Mouse (Mus musculus): ENCODE measurements around the gene Olfr1056. TPM values are rescaled to one million over a fixed set of nuclear protein-coding genes. Genes with fewer than 3 reads are reported as not detected.

Olfr1056 gene
- total and polyA plus RNA-seq, 3 experiments: not detected

DNA sequence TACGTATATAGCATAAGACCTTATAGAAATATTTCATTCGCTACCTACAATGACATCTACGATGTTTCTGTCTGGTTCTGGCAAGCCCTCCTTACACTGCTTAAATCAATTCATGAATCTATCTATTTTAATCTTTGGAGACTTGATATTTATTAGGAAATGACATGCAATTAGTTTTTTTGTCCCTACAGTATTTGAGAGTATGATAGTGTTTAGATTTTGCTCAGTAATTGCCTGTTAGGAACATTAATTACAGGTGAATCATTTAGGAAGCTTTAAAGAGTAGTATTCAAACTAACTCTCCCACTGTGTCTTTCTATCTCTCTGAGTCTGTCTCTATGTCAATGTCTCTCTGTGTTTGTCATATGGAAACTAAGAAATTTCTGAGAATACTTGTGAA lies 26.9 kb downstream of the Olfr1056 start, which contains the start of gene Olfr1054:
Gene Olfr1054, minus strand, starts transcription at position 101 of the 400 bp plus-strand sequence.
- Histone ChIP-seq H3K4me3 (no peak within 1 kb of the TSS), H3K4me1 (ENCODE audit: control insufficient read depth, insufficient read depth, low read length) (no peaks in the 10 kb centered on the region), H3K79me2 (replicated peaks; ENCODE audit: control insufficient read depth, insufficient read depth, low read length) (no peaks in the 10 kb centered on the region), H3K9ac (ENCODE audit: low read depth, low read length) (no peak within 1 kb of the TSS), H3K27ac (no peak within 1 kb of the TSS), H3K36me3 (ENCODE audit: control insufficient read depth, insufficient read depth, low read length) (no peaks in the 10 kb centered on the region), H3K27me3 (ENCODE audit: control insufficient read depth, insufficient read depth, low read length) (no peaks in the 10 kb centered on the region)
- no peak for TF ChIP-seq CTCF (IDR thresholded peaks at IDR 0.05)
- TF ChIP-seq EP300 (IDR thresholded peaks at IDR 0.05; ENCODE audit: insufficient read depth, low read depth, low read length): no peak
- TF ChIP-seq POLR2A (IDR thresholded peaks at IDR 0.05; ENCODE audit: insufficient read depth, low read depth, low read length): no peak
- intact Hi-C loops (cut with DNase I): no loop called here
- no peak for DNase-seq
- WGBS: 73% methylated on average over 3 of the region's 3 CpGs

DNA sequence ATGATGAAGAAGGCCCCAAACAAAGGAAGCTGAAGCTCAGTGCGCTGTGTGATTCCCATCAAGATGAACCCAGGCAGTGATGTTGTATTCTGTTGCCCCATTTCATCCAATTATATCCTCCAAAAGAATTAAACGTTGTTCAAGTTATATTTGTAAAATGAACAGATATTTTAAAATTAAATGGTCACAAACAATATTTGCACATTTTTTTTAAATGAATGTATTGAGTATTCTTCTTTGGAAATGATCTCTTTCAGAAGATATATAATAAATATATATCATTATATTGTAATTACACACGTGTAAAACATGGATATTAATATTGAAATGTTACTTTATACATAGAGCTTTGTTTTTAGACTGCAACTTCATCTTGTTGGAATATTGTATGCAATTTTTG lies 47.1 kb downstream of the Olfr1056 start, which contains the start of gene Olfr1053:
Gene Olfr1053, minus strand, starts transcription at position 101 of the 400 bp plus-strand sequence.
- WGBS: 51% methylated on average over 3 of the region's 3 CpGs
- no peaks in the 10 kb centered on the region for H3K79me2 ChIP-seq (replicated peaks; ENCODE audit: control insufficient read depth, insufficient read depth, low read length)
- no peaks in the 10 kb centered on the region for H3K4me1 ChIP-seq (ENCODE audit: control insufficient read depth, insufficient read depth, low read length)
- H3K4me3 ChIP-seq: no peak within 1 kb of the TSS
- intact Hi-C loops (cut with DNase I): no loop called here
- no peaks in the 10 kb centered on the region for H3K27me3 ChIP-seq (ENCODE audit: control insufficient read depth, insufficient read depth, low read length)
- H3K9ac ChIP-seq (ENCODE audit: low read depth, low read length): no peak within 1 kb of the TSS
- no peak for DNase-seq
- no peak within 1 kb of the TSS for H3K27ac ChIP-seq
- TF ChIP-seq POLR2A (IDR thresholded peaks at IDR 0.05; ENCODE audit: insufficient read depth, low read depth, low read length): no peak
- TF ChIP-seq EP300 (IDR thresholded peaks at IDR 0.05; ENCODE audit: insufficient read depth, low read depth, low read length): no peak
- no peaks in the 10 kb centered on the region for H3K36me3 ChIP-seq (ENCODE audit: control insufficient read depth, insufficient read depth, low read length)

Other genes starting within 250 kb of the Olfr1056 start
- not detected for gene Olfr1039, start 226.5 kb downstream of the Olfr1056 start, total RNA-seq (2021)
- not detected in 2 replicates for gene Olfr1039, start 226.5 kb downstream of the Olfr1056 start, polyA plus RNA-seq (2012; rRNA removed)
- not detected for gene Olfr1040, start 215.7 kb downstream of the Olfr1056 start, total RNA-seq (2021)
- gene Olfr1040, start 215.7 kb downstream of the Olfr1056 start, polyA plus RNA-seq (2012; rRNA removed): not detected in 2 replicates
- gene Olfr1042, start 200.6 kb downstream of the Olfr1056 start, total RNA-seq (2021): not detected
- not detected in 2 replicates for gene Olfr1042, start 200.6 kb downstream of the Olfr1056 start, polyA plus RNA-seq (2012; rRNA removed)
- not detected for gene Olfr1043, start 194.9 kb downstream of the Olfr1056 start, total RNA-seq (2021)
- gene Olfr1043, start 194.9 kb downstream of the Olfr1056 start, polyA plus RNA-seq (2012; rRNA removed): not detected in 2 replicates
- gene Olfr1044, start 184.6 kb downstream of the Olfr1056 start, total RNA-seq (2021): not detected
- not detected in 2 replicates for gene Olfr1044, start 184.6 kb downstream of the Olfr1056 start, polyA plus RNA-seq (2012; rRNA removed)
- not detected for gene Olfr52, start 176.8 kb downstream of the Olfr1056 start, total RNA-seq (2021)
- not detected in 2 replicates for gene Olfr52, start 176.8 kb downstream of the Olfr1056 start, polyA plus RNA-seq (2012; rRNA removed)
- gene Olfr1045, start 159.5 kb downstream of the Olfr1056 start, total RNA-seq (2021): not detected
- not detected in 2 replicates for gene Olfr1045, start 159.5 kb downstream of the Olfr1056 start, polyA plus RNA-seq (2012; rRNA removed)
- not detected for gene Olfr1046, start 143.2 kb downstream of the Olfr1056 start, total RNA-seq (2021)
- not detected in 2 replicates for gene Olfr1046, start 143.2 kb downstream of the Olfr1056 start, polyA plus RNA-seq (2012; rRNA removed)
- not detected for gene Olfr1047, start 131.1 kb downstream of the Olfr1056 start, total RNA-seq (2021)
- gene Olfr1047, start 131.1 kb downstream of the Olfr1056 start, polyA plus RNA-seq (2012; rRNA removed): not detected in 2 replicates
- gene Olfr1048, start 122.2 kb downstream of the Olfr1056 start, total RNA-seq (2021): not detected
- gene Olfr1048, start 122.2 kb downstream of the Olfr1056 start, polyA plus RNA-seq (2012; rRNA removed): not detected in 2 replicates
- not detected for gene Olfr1049, start 104.1 kb downstream of the Olfr1056 start, total RNA-seq (2021)
- gene Olfr1049, start 104.1 kb downstream of the Olfr1056 start, polyA plus RNA-seq (2012; rRNA removed): not detected in 2 replicates
- gene Olfr1051, start 83.4 kb downstream of the Olfr1056 start, total RNA-seq (2021): not detected
- gene Olfr1051, start 83.4 kb downstream of the Olfr1056 start, polyA plus RNA-seq (2012; rRNA removed): not detected in 2 replicates
- not detected for gene Olfr1052, start 70.0 kb downstream of the Olfr1056 start, total RNA-seq (2021)
- not detected in 2 replicates for gene Olfr1052, start 70.0 kb downstream of the Olfr1056 start, polyA plus RNA-seq (2012; rRNA removed)
- not detected for gene Olfr1053, start 47.2 kb downstream of the Olfr1056 start, total RNA-seq (2021)
- gene Olfr1053, start 47.2 kb downstream of the Olfr1056 start, polyA plus RNA-seq (2012; rRNA removed): not detected in 2 replicates
- not detected for gene Olfr1054, start 27.0 kb downstream of the Olfr1056 start, total RNA-seq (2021)
- gene Olfr1054, start 27.0 kb downstream of the Olfr1056 start, polyA plus RNA-seq (2012; rRNA removed): not detected in 2 replicates
- not detected for gene Olfr1055, start 12.2 kb downstream of the Olfr1056 start, total RNA-seq (2021)
- not detected in 2 replicates for gene Olfr1055, start 12.2 kb downstream of the Olfr1056 start, polyA plus RNA-seq (2012; rRNA removed)
- not detected for gene Olfr1057, start 15.9 kb upstream of the Olfr1056 start, total RNA-seq (2021)
- not detected in 2 replicates for gene Olfr1057, start 15.9 kb upstream of the Olfr1056 start, polyA plus RNA-seq (2012; rRNA removed)
- gene Olfr1058, start 26.1 kb upstream of the Olfr1056 start, total RNA-seq (2021): not detected
- not detected in 2 replicates for gene Olfr1058, start 26.1 kb upstream of the Olfr1056 start, polyA plus RNA-seq (2012; rRNA removed)
- gene Olfr1061, start 51.6 kb upstream of the Olfr1056 start, total RNA-seq (2021): not detected
- gene Olfr1061, start 51.6 kb upstream of the Olfr1056 start, polyA plus RNA-seq (2012; rRNA removed): not detected in 2 replicates
- not detected for gene Olfr1062, start 64.3 kb upstream of the Olfr1056 start, total RNA-seq (2021)
- gene Olfr1062, start 64.3 kb upstream of the Olfr1056 start, polyA plus RNA-seq (2012; rRNA removed): not detected in 2 replicates
- not detected for gene Olfr1065, start 88.1 kb upstream of the Olfr1056 start, total RNA-seq (2021)
- gene Olfr1065, start 88.1 kb upstream of the Olfr1056 start, polyA plus RNA-seq (2012; rRNA removed): not detected in 2 replicates
- not detected for gene Olfr1066, start 93.8 kb upstream of the Olfr1056 start, total RNA-seq (2021)
- not detected in 2 replicates for gene Olfr1066, start 93.8 kb upstream of the Olfr1056 start, polyA plus RNA-seq (2012; rRNA removed)
- gene Olfr228, start 124.9 kb upstream of the Olfr1056 start, total RNA-seq (2021): not detected
- not detected in 2 replicates for gene Olfr228, start 124.9 kb upstream of the Olfr1056 start, polyA plus RNA-seq (2012; rRNA removed)
- not detected for gene Olfr1076, start 146.0 kb upstream of the Olfr1056 start, total RNA-seq (2021)
- gene Olfr1076, start 146.0 kb upstream of the Olfr1056 start, polyA plus RNA-seq (2012; rRNA removed): not detected in 2 replicates
- not detected for gene Olfr1079, start 180.0 kb upstream of the Olfr1056 start, total RNA-seq (2021)
- not detected in 2 replicates for gene Olfr1079, start 180.0 kb upstream of the Olfr1056 start, polyA plus RNA-seq (2012; rRNA removed)
- gene Olfr1080, start 195.8 kb upstream of the Olfr1056 start, total RNA-seq (2021): not detected
- gene Olfr1080, start 195.8 kb upstream of the Olfr1056 start, polyA plus RNA-seq (2012; rRNA removed): not detected in 2 replicates
- gene Olfr1082, start 236.5 kb upstream of the Olfr1056 start, total RNA-seq (2021): not detected
- gene Olfr1082, start 236.5 kb upstream of the Olfr1056 start, polyA plus RNA-seq (2012; rRNA removed): not detected in 2 replicates